In the genomic region with DNA sequence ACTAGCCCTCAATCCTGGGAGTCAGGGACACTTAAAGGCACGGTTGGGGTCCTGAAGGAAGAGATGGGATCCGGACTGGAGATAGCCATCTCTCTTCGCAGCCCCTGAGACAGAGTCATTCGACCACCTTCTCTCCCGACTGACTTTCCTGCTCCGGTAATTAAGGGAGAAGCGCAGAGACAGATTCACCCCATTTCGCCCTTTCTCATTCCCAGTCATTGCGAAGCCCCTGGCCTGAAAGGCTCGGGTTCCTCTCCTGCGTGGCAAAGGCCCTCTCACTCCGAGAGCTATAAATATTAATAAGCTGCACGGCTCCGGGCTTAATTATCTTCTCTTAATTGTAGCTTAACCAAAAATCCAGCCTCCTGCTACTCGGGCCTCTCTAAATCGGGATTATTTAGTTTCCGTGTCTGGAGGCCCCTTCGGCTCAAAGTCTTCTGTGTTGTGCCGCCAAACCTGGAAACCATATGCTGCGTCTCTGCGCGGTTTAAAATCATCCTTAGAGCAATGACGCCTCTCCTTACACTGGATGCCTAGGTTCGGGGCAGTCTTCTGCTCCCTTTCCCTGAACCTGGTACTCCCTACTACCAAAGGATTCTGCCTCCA, we compare ENCODE assay signal across 9 mouse cellular contexts.
DNase-seq lines count a peak whose midpoint lies in the region; ATAC-seq lines count a peak whose summit lies in the region.
"Had no signal": no experiment of that assay in that cellular context is flagged by ENCODE, and none has a peak within 500 bp of the region (broad histone marks: within the 10 kb centered on the region; RNA-seq: fewer than 3 reads in every experiment).

No protein-coding gene starts in this region.

- DNase-seq in heart, postnatal 14 days: no peak
- DNase-seq in brain, adult 2 months (ENCODE audit: low read depth, low spot score): peak; percentile 28
- no peak for DNase-seq in midbrain, embryonic 10.5 days (ENCODE audit: low spot score)
- DNase-seq in layer of hippocampus, adult 9-11 months: no peak
- no peak for DNase-seq in gastrocnemius, adult 18-20 months (ENCODE audit: low spot score)
- DNase-seq in spleen, postnatal 36 days (ENCODE audit: low spot score in 2 of 2): no peak

- no peak overlapping the region for H3K27ac ChIP-seq in heart, embryonic 11.5 days (ENCODE audit: low read depth, low read length)
- H3K27ac ChIP-seq in heart, embryonic 15.5 days: no peak overlapping the region
- peak overlapping the region; percentile 79 for H3K27ac ChIP-seq in midbrain, embryonic 10.5 days (replicated peaks)

- H3K27me3 ChIP-seq in heart, embryonic 11.5 days (ENCODE audit: control insufficient read depth, insufficient read depth, low read length): peaks cover 54% of the 10 kb centered on the region
- H3K27me3 ChIP-seq in heart, embryonic 15.5 days: peaks cover 62% of the 10 kb centered on the region
- H3K27me3 ChIP-seq in midbrain, embryonic 10.5 days (ENCODE audit: low read depth, poor library complexity, severe bottlenecking): peaks cover 89% of the 10 kb centered on the region
- H3K27me3 ChIP-seq: CH12.LX had no signal

- no peaks in the 10 kb centered on the region for H3K36me3 ChIP-seq in heart, embryonic 11.5 days (ENCODE audit: control insufficient read depth, insufficient read depth, low read length)
- H3K36me3 ChIP-seq in heart, embryonic 15.5 days: no peaks in the 10 kb centered on the region
- H3K36me3 ChIP-seq in midbrain, embryonic 10.5 days: no peaks in the 10 kb centered on the region

- H3K4me1 ChIP-seq in heart, embryonic 11.5 days (ENCODE audit: control insufficient read depth, insufficient read depth, low read length): peaks cover 15% of the 10 kb centered on the region; the same call in 1 of the 2 replicates
- peaks cover 24% of the 10 kb centered on the region for H3K4me1 ChIP-seq in heart, embryonic 15.5 days (replicated peaks)
- H3K4me1 ChIP-seq in midbrain, embryonic 10.5 days: peaks cover 44% of the 10 kb centered on the region

- peak overlapping the region; percentile 87 for H3K4me2 ChIP-seq in heart, embryonic 11.5 days
- H3K4me2 ChIP-seq in heart, embryonic 15.5 days: peak overlapping the region; percentile 87

- H3K9ac ChIP-seq in heart, embryonic 11.5 days (ENCODE audit: low read depth, low read length): peak overlapping the region; percentile 11; the same call in 1 of the 2 replicates
- H3K9ac ChIP-seq in heart, embryonic 15.5 days: peak overlapping the region; percentile 20; the same call in 1 of the 2 replicates

- WGBS in heart, embryonic 11.5 days (ENCODE audit: insufficient replicate concordance): 2% methylated on average over 24 of the region's 24 CpGs
- 5% methylated on average over 24 of the region's 24 CpGs for WGBS in heart, embryonic 15.5 days
- WGBS in midbrain, embryonic 10.5 days: 2% methylated on average over 24 of the region's 24 CpGs

- intact Hi-C loops in heart, postnatal 14 days (cut with DNase I): no loop called here

- no peaks in the 10 kb centered on the region for H3K9me3 ChIP-seq in heart, embryonic 11.5 days (replicated peaks; ENCODE audit: control insufficient read depth, low read length)
- H3K9me3 ChIP-seq in heart, embryonic 15.5 days (replicated peaks): no peaks in the 10 kb centered on the region
- H3K9me3 ChIP-seq in midbrain, embryonic 10.5 days (replicated peaks): no peaks in the 10 kb centered on the region

- ATAC-seq in heart, embryonic 11.5 days (replicated peaks; ENCODE audit: insufficient number of reproducible peaks, low FRiP score, low TSS enrichment): no peak
- ATAC-seq in heart, embryonic 15.5 days (replicated peaks; ENCODE audit: insufficient number of reproducible peaks, insufficient read depth, low FRiP score, low read depth): 0 out of 2 replicates have a peak, but pooled peaks have one; percentile 4

- H3K4me3 ChIP-seq in heart, embryonic 11.5 days (ENCODE audit: low read depth, low read length): peak overlapping the region; percentile 49
- H3K4me3 ChIP-seq in heart, embryonic 15.5 days: peak overlapping the region; percentile 47
- peak overlapping the region; percentile 61 for H3K4me3 ChIP-seq in midbrain, embryonic 10.5 days
